Mouse (Mus musculus) hematopoietic stem cell, adult 5-6 weeks (primary cell): ENCODE measurements at regions not wholly inside any gene's neighbourhood (a gene's known extent, or its start where the extent isn't known, plus 50 kb on each side); places are given as distances from the start of the nearest gene placed in this dataset.
A peak's percentile ranks its signal among the peaks of the same experiment; 100 is the strongest.

Experiments used
- ATAC-seq, 2 experiments: fragments of 125-278 bp in 1 of 2; replicated peaks in 1 of 2; 2 replicates each; pipeline ENCODE4 v1.8.0; 2016 to 2017; ENCODE audit warnings: inconsistent platforms in 2 of 2, mild to moderate bottlenecking in 2 of 2, moderate number of reproducible peaks in 2 of 2, low read depth in 1 of 2, moderate TSS enrichment in 1 of 2; ENCODE audit not compliant: low FRiP score in 2 of 2, poor library complexity in 2 of 2, severe bottlenecking in 2 of 2, insufficient read depth in 1 of 2, low TSS enrichment in 1 of 2

DNA sequence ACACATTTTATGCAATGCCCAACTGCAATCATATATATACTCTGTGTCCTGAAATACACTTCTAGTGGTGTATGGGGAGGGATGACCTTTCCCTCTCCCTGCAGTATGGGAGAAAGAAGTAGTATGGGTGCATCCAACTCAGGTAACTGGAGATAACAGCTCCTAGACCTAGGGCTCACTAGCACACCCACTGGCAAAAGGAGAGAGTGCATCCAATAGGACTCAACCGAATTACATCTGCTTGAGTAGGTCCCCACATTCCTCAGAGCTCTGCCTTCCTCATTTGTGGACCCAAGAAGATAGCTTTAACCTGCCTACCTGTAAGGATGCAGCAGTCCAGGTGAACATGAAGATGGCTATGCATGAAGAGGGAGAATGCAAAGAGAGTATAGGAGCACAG, 317.7 kb upstream of the Zfp703 start:
- ATAC-seq, result peak in 1 of 2 experiments; percentile 42; a peak in 2 of 4 replicates

DNA sequence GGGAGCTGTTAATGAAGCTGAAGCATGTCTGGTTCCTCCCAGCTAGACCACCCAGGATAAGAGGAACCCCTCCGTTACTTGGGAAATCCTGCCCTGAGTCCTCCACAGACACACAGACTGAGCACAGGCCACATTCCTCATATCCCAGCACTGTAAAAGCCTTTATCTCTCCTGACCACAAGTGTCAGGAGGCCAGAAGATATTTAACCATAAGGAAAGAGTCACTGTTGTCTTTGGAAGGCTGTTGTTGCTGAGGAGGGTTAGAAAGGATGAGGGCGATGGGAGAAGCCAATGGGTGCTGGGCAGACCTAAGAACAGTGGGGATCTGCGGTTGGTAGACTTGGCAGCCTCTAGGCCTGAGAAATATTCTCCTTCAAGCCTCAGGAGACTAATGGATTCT, 307.6 kb upstream of the Zfp703 start:
- no peak for ATAC-seq

DNA sequence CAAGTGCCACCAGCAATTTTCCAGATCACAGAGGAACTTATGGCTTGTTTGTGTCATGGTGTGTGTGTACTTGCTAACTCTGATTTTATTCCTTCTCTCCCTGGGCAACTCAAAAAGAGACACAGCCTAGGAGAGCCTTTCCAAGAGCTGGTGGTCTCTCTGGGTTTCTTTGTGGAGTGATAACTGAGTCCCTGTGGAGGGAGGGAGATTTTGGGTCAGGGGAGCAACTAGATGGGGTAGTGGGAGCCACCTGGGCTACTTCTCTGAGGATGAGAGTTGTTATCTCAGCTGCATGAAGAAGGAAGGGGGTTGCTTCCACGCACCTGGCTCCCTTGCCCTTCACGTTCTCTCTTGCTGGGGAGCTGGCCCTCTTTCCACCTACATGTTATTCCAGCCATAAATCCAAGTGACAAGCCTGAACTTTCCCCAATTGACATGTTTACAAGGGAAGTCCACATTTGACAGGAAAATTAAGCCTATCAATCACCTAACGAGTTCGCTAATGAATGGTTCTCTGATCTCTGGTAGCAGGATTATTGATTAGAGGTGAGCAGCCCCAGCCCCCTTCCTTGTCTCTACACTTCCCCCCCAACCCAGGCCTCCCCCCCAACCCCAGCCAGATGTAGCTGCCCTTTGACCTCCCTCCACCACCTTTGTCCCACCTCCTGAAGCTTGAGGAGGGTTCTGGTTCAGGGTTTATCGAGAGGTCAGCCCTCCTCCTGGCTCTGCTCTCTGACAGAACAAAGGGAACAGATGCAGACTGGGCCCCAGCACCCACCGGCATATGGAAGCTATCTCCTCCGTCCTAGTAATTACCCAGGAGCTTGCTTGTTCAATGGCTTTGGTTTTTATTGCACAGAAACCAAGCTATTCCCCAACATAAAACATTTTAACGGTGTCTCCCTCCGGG, 304.4 kb upstream of the Zfp703 start:
- no peak for ATAC-seq

DNA sequence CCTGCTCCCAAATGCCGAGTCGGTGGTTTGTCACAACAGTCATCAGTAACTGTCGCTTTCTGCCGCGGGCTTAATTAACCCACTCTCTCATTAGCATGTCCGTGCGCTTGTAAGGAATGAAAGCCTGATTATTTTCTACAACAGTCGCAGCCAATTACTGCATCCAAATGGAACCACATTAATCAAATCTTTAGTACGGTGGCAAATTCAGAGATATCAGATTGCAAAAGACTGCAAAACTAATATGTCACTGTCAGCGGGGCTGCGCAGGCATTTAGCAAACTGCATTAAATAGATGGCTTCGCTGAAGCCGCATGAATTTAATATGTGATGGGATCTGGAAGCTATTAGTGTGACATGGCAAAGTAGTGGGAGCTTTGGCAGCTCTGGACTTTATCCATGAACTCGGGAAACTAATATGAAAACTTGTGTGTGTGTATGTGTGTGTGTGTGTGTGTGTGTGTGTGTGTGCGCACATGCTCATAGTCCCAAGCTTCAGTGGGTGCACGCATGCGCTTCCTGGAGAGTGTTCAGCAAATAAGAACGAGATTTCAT, 299.5 kb upstream of the Zfp703 start:
- no peak for ATAC-seq

DNA sequence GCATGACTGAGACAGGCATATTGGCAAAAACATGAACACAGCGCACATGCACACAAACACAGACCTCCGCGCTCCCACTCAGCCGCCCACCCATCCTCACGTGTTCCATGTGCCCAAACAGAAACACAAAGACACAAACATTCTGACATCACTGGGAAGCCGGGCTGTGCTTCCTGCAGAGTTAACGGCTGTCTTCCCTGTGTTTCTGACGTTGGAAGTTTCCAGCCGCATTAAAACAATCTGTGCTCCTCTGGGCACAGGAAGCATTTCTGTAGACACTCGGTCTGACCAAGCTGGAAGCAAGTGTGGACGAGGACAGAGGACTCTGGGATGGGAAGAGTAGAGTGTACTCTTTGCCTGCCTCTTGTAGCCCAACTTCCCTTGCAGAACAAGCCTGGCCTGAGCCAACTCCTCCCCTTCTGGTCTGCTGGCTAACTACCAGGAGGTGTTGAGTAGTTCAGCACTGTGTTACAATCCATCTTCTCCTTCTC, 296.2 kb upstream of the Zfp703 start:
- ATAC-seq, result peak in 1 of 2 experiments; percentile 45; a peak in 1 of 4 replicates

DNA sequence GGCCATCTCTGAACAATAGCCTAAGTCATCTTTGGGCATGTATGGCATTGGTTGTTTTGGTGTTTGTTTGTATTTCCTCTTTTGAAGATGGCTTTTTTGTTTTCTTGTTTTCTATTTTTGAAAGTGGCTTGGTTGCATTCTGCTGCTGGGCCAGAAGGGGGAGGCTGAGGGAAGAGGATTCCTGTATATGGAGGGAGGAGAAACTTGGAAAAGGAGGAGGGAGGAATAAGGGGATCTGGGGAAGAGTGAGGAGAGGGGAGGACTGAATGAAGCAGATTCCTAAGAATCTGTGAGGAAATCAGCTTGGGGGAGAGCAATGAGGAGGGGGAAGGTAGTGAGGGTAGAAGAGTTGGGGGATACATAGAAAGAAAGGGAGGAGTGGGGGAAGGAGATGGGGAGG, 290.0 kb upstream of the Zfp703 start:
- ATAC-seq, result no peak

DNA sequence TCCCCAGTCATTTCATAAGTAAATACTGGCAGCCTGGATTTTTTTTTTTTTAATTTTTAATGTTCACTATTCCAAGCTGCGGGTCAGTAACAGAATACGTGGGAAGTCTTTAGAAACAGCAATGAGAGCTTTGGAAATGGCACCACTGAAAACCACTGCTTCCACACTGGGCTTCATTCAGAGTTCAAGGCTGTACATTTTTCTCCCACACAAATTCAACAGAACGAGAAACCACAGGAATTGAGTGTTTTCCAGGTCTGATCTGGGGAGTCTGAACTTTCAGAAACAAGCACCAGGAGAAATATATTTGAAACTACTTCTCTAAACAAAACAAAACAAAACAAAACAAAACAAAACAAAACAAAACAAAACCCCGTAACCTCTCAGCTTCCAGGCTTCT, 289.1 kb upstream of the Zfp703 start:
- ATAC-seq, result no peak

DNA sequence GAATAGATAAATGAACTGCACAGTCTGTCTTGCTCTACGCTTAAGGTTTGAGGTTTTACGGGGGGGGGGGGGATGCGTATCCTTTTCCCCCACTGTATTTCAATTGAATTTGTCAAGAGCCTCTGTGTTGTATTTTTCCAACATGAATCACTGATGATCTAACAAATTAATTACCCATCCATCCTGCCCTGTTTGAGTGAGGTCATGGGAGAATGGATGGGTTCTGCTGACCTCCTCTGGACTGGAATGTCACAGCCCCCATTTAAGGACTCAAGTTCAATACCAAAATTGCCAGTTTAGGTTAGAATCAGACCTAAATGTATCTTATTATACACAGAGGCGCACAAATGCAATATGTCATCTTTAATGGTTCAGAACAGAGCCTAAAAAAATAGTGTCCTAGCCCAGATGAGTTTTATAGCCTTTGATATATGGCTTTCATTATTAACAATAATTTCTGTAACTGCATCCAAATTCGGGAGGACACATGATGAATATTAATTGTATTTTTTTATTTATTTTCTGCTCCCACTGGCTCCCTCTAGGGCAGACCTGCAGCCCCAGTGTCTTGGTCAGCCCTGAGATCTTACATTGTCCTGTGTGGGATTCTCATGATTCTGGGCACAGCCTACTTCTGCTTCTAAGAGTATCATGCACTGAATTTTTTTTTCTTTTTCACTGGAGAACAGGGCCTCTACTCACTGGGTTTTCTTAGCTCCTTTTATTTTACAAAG, 288.2 kb upstream of the Zfp703 start:
- no peak for ATAC-seq

DNA sequence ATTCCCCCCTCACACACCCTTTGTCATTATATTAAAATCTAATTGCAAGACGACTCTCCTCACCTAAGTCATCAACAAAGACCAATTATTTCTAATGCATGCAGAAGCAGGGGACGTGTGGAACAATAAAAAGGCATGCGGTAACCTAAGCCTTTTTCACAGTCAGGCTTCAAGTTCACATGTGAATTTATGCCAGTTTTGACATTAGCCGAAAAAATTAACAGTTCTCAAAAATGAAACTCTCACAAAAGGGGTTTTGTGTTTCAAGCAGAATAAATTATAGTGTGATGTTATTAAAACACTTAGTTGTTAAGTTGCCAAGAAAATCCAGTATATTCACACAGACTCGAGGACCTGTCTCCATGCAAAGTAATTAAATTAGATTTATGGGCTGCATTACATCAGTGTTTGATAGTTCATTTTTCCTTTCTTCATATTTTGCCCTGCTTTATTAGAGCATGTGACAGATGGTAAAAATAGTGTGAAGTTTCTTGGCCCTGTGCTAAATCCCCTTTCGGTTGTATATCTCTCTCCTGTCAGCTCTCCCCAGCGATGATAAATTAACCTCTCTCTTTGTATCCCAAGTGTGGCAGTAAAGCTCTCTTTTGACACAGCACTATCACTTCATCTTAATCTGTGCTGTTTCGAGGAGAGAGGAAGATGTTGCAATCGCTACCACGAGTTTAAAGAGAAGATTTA, 287.5 kb upstream of the Zfp703 start:
- ATAC-seq, result peak in 1 of 2 experiments; percentile 12; a peak in 1 of 4 replicates

DNA sequence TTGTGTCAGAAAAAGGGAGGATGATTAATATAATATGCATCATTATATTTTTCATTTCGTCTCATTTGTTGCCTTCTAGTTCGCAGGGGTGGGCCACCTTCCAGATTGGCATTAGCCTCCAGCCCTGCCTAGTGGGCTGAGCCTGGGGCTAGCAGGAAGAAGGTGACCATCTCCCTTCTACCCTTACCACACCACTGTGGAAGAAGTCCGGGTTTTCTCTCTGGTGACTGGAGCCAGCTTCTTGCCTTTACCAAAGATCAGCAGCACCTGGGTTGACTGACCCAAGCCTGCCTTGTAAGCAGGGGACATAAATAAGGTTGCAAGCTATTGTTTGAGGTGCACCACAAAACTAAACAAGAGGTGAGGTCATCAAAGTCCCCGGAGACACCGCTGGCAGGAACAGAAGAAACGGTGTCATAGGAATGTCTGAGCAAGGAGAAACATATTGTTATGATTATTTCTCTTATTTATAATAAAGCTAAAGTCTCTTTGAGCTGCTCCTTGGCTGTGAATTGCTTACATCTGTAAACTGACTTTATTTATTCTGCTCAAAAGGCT, 286.9 kb upstream of the Zfp703 start:
- ATAC-seq, result no peak

DNA sequence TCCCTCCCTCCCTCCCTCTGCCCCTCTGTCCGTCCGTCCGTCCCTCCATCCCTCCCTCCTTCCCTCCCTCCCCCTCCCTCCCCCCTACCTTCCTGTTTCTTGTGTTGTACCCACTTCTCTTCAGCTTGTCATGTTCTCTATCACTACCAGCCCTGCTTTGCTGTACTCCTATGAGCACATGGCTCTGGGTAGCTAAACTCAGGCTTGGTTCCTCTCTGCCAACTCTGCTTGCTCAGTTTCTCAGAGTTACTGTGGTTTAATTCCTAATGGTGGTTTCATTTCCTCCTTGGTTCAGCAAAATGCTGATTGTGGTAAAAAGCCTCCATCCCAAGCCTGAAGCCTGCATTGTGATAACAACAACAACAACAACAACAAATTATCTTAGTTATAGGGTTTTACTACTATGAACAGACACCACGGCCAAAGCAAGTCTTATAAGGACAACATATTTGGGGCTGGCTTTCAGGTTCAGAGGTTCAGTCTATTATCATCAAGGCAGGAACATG, 279.5 kb upstream of the Zfp703 start:
- peak; percentile 34 to 44; a peak in 1 of 4 replicates for ATAC-seq

DNA sequence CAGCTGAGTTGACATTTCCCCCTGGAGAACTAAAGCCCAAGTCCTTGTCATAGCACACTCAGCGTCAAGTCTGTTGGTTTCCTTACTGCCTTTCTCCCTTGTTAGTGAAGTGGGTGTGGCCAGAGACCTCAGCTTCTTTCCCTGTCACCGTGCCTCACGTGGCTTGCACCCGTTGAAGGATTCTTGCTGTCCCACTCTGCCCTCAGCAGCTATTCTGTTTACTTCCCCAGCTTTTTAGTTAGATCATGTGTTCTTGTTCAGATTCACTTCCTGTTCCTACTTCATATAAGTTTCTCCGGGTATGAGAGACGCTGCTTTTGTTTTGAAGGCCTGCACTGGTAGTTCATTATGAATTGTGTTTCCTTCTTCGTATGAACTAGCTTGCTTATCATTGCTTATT, 278.5 kb upstream of the Zfp703 start:
- peak; percentile 82 to 86 for ATAC-seq

DNA sequence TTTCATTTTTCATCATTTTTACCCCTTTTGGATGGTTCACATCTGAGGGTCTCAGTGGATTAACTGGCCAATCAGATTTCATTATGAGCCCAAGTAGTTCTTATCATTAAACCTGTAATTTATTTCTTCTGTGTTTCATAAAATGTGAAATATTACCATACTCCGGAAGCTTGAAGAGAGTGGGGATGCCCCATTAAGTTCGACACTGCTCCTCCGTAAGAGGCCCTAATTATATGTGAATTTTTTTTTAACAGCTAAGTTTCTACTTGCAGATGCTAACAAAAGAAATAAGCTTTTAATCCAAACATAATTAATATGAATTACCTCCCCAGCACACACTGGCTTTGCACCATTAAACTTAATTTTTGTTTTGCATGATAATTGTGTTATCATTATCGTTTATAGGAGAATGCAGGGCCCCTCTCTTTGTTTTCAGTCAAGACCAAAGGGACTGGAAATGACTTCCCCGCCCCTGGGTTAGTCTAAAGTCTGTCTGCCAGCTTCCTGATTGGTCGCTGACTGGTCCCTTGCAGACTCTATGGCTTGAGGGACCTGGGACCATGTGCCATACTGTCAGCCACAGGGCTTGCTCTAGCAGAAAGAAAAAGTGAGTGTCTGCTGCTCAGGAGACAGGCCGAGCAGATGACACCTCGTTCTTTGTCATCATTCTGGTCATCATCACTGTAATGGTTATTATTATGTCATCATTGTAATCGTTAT, 270.9 kb upstream of the Zfp703 start:
- no peak for ATAC-seq

DNA sequence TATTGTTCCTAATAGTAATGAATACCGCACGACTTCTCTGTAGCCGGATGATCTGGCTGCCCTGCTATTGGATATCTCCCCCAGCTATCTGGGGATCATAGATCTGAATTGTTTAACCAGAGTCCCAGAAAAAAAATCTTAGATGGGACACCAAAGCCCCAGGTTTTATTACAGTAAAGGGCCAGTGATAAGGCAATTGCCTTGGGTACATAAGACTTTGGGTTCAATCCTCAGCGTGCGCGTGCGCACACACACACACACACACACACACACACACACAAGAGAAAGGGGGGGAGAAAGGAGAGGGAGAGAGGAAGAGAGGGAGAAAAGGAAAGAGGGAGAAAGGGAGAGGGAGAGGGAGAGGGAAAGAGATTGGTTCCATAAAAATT, 270.4 kb upstream of the Zfp703 start:
- ATAC-seq, result no peak

DNA sequence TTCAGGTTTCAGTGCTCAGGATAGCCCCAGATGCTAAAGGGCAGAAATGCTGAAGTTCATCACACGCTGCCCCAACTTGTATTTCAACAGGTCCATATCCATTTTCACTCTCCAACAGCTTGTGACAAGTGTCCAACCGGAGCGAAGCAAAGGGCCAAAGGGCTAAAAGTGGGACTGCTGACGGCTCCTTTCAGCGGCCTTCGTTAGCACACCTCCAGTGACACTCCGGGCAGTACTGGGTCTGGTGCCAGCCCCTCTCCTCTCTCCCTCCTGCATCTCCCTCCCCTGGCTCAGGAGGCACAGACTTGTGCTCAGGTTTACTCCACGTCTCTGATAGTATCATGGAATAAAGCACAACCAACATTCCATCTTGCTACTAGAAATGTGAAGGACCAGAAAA, 263.3 kb upstream of the Zfp703 start:
- ATAC-seq, result no peak

DNA sequence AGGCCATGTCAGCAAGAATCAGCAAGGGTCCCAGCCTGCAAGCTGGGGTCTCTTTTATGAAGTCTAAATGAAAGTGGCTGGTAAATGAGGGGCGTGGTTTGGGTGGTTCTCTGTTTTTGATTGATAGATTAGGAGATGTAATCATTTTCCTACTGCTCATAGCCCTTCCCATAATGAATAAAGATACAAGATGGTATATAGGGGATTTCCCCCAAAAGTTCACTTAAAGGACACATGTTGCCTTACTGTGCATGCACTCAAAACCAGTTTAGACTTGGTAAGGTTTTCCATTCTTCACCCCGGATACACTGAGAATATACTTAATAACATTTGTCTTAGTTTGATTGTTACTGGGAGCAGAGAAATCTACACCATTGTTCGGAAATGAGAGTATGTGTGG, 262.4 kb upstream of the Zfp703 start:
- no peak for ATAC-seq
